Mouse (Mus musculus) midbrain, embryonic 15.5 days (tissue): ENCODE data around the gene Minos1. TPM values are rescaled to one million over a fixed set of nuclear protein-coding genes. Genes with fewer than 3 reads are reported as not detected.
A peak's percentile ranks its signal among the peaks of the same experiment; 100 is the strongest.

ENCODE experiments used
- ATAC-seq: fragments of 200-750 bp; cut with Nextera tagmentation; replicated peaks from 2 replicates; pipeline ENCODE4 v1.8.0; 2017; ENCODE audit warnings: moderate TSS enrichment
- H3K27ac ChIP-seq: fragments of 300-500 bp; sonication (generic); 2 replicates; pipeline ENCODE4 v1.5.1; 2015; ENCODE audit warnings: mild to moderate bottlenecking, inconsistent platforms
- H3K27me3 ChIP-seq: fragments of 300-500 bp; sonication (generic); replicated peaks from 2 replicates; pipeline ENCODE4 v1.6.1; 2015; ENCODE audit warnings: inconsistent platforms
- H3K36me3 ChIP-seq: fragments of 300-500 bp; sonication (generic); replicated peaks from 2 replicates; pipeline ENCODE4 v1.6.1; 2015; ENCODE audit warnings: inconsistent platforms
- H3K4me1 ChIP-seq: fragments of 300-500 bp; sonication (generic); 2 replicates; pipeline ENCODE4 v1.6.1; 2015; ENCODE audit warnings: inconsistent platforms
- H3K4me2 ChIP-seq: fragments of 300-500 bp; sonication (generic); 2 replicates; pipeline ENCODE4 v1.6.1; 2015; ENCODE audit warnings: inconsistent platforms, mild to moderate bottlenecking, moderate library complexity
- H3K4me3 ChIP-seq: fragments of 300-500 bp; sonication (generic); 2 replicates; pipeline ENCODE4 v1.5.1; 2015; ENCODE audit warnings: mild to moderate bottlenecking, inconsistent platforms
- H3K9ac ChIP-seq: fragments of 300-500 bp; sonication (generic); 2 replicates; pipeline ENCODE4 v1.6.1; 2015; ENCODE audit warnings: mild to moderate bottlenecking, inconsistent platforms
- H3K9me3 ChIP-seq: fragments of 300-500 bp; sonication (generic); 2 replicates; pipeline ENCODE4 v1.6.1; 2016; ENCODE audit warnings: inconsistent platforms
- WGBS: fragments of 180-500 bp; shearing (Covaris S2); methylation state at CpG from one replicate; pipeline ENCODE4 v1.1.7; 2015; ENCODE audit warnings: mixed read lengths; 5-methylcytosine and 5-hydroxymethylcytosine counted together
- polyA plus RNA-seq: library from polyadenylated mRNA; unstranded; fragments of >200 nt; fragmentation: Nextera tagmentation; extraction: Ambion mirVana; gene quantifications from 2 replicates; pipeline ENCODE4 v1.2.1, GENCODE M21; 2015

The Minos1 gene
- polyA plus RNA-seq, 1 experiment from 2014 or later, result 323 TPM

DNA sequence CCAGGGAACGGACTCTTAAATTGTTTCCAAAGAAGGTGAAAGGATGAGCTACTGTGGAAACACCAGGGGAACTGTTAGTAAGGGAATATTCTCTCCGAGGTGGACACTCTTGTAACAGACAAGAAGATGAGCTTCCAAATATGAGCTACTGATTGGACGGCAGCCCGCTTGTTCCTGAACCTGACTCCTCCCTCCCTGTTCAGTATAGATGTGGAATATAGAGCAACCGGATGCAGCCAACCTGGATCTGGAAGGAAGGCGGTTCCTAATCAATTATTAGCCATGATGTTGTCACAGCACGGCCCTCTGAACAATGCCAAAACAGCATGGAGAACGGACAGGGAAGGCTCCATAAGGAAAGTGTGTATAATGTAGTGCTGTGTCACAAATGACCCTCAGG is 34.3 kb upstream of the Minos1 start:
- H3K9me3 ChIP-seq, result no peaks in the 10 kb centered on the region
- H3K27ac ChIP-seq, result no peak overlapping the region
- WGBS, result 90% methylated on average over 8 of the region's 8 CpGs
- no peaks in the 10 kb centered on the region for H3K27me3 ChIP-seq
- no peak overlapping the region for H3K4me3 ChIP-seq
- no peak overlapping the region for H3K4me2 ChIP-seq
- H3K36me3 ChIP-seq, result no peaks in the 10 kb centered on the region
- ATAC-seq, result no peak
- no peaks in the 10 kb centered on the region for H3K4me1 ChIP-seq
- no peak overlapping the region for H3K9ac ChIP-seq

- 87% methylated on average over 6 of the region's 6 CpGs for WGBS
- Histone ChIP-seq H3K9ac (no peak overlapping the region), H3K4me2 (no peak overlapping the region), H3K36me3 (no peaks in the 10 kb centered on the region), H3K4me1 (no peaks in the 10 kb centered on the region), H3K27ac (no peak overlapping the region), H3K4me3 (no peak overlapping the region), H3K27me3 (no peaks in the 10 kb centered on the region), H3K9me3 (no peaks in the 10 kb centered on the region)
- no peak for ATAC-seq
These were observed 33.2 kb upstream of the Minos1 start for GRCm38 (mm10) chr4:139164082-139164481.

GRCm38 (mm10) chr4:139161076-139161475 is 30.2 kb upstream of the Minos1 start:
- no peaks in the 10 kb centered on the region for H3K27me3 ChIP-seq
- no peaks in the 10 kb centered on the region for H3K36me3 ChIP-seq
- no peaks in the 10 kb centered on the region for H3K9me3 ChIP-seq
- no peak for ATAC-seq
- WGBS, result 60% methylated on average over 2 of the region's 2 CpGs
- no peak overlapping the region for H3K4me2 ChIP-seq
- no peak overlapping the region for H3K27ac ChIP-seq
- H3K4me1 ChIP-seq, result no peaks in the 10 kb centered on the region
- H3K9ac ChIP-seq, result no peak overlapping the region
- no peak overlapping the region for H3K4me3 ChIP-seq

DNA sequence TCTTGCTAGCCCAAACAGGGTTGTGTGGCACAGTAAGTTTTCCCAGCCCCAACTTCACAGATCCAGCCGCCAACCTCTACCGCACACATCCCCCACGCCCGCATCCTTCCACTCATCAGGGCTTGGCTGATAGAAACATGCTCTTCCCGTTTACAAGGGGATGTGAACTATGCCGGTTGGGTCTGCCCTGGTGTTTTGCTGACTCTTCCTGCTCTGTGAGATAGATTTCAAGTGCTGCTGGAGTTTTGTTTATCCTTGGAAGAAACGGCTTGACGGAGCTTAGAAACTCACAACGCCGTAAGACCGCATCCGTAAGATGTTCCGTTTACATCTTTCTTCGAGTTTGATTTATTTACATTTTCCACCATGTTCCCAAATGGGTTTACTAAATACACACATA is 27.4 kb upstream of the Minos1 start:
- Histone ChIP-seq H3K9me3 (no peaks in the 10 kb centered on the region), H3K4me3 (no peak overlapping the region), H3K27ac (no peak overlapping the region), H3K4me2 (no peak overlapping the region), H3K9ac (no peak overlapping the region), H3K27me3 (no peaks in the 10 kb centered on the region), H3K4me1 (no peaks in the 10 kb centered on the region), H3K36me3 (no peaks in the 10 kb centered on the region)
- ATAC-seq, result no peak
- 91% methylated on average over 14 of the region's 14 CpGs for WGBS

GRCm38 (mm10) chr4:139156538-139156937 is 25.6 kb upstream of the Minos1 start:
- 86% methylated on average over 6 of the region's 6 CpGs for WGBS
- H3K4me3 ChIP-seq, result no peak overlapping the region
- no peaks in the 10 kb centered on the region for H3K4me1 ChIP-seq
- H3K4me2 ChIP-seq, result no peak overlapping the region
- no peaks in the 10 kb centered on the region for H3K36me3 ChIP-seq
- H3K27me3 ChIP-seq, result no peaks in the 10 kb centered on the region
- no peak overlapping the region for H3K9ac ChIP-seq
- no peak for ATAC-seq
- H3K9me3 ChIP-seq, result no peaks in the 10 kb centered on the region
- no peak overlapping the region for H3K27ac ChIP-seq

GRCm38 (mm10) chr4:139154576-139155307 is 23.8 kb upstream of the Minos1 start:
- no peaks in the 10 kb centered on the region for H3K27me3 ChIP-seq
- ATAC-seq, result no peak
- no peaks in the 10 kb centered on the region for H3K9me3 ChIP-seq

DNA sequence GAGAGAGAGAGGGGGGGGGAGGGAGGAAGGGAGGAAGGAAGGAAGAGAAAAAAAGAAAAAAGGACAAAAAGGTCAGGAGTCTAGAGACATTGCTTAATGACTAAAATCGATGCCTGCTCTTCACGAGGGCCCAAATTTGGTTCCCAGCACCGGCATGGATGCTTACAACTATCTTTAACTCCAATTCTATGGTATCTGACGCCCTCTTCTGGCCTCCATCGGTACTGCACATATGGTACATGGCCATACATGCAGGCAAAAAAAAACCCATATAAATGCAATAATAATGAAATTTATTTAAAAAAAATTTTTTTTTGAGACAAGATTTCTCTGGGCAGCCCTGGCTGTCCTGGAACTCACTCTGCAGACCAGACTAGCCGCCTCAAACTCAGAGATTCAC is 20.5 kb upstream of the Minos1 start:
- ATAC-seq, result no peak
- no peak overlapping the region for H3K9ac ChIP-seq
- peaks cover 10% of the 10 kb centered on the region; the same call in 1 of the 2 replicates for H3K9me3 ChIP-seq
- H3K4me2 ChIP-seq, result no peak overlapping the region
- 70% methylated on average over 6 of the region's 6 CpGs for WGBS
- H3K4me1 ChIP-seq, result no peaks in the 10 kb centered on the region
- H3K27me3 ChIP-seq, result no peaks in the 10 kb centered on the region
- H3K36me3 ChIP-seq, result no peaks in the 10 kb centered on the region
- H3K27ac ChIP-seq, result no peak overlapping the region
- H3K4me3 ChIP-seq, result no peak overlapping the region

More at GRCm38 (mm10) chr4:139154576-139155307, 23.8 kb upstream of the Minos1 start:
- H3K27ac ChIP-seq, result no peak overlapping the region
- no peaks in the 10 kb centered on the region for H3K4me1 ChIP-seq
- 78% methylated on average over 20 of the region's 20 CpGs for WGBS
- no peak overlapping the region for H3K9ac ChIP-seq
- H3K4me3 ChIP-seq, result no peak overlapping the region
- H3K36me3 ChIP-seq, result no peaks in the 10 kb centered on the region
- H3K4me2 ChIP-seq, result no peak overlapping the region

GRCm38 (mm10) chr4:139146760-139147159 is 15.8 kb upstream of the Minos1 start:
- WGBS, result 85% methylated on average over 5 of the region's 5 CpGs
- Histone ChIP-seq H3K36me3 (no peaks in the 10 kb centered on the region), H3K9me3 (peaks cover 10% of the 10 kb centered on the region; the same call in 1 of the 2 replicates), H3K4me1 (peaks cover 5% of the 10 kb centered on the region), H3K4me3 (no peak overlapping the region), H3K4me2 (no peak overlapping the region), H3K27me3 (no peaks in the 10 kb centered on the region), H3K9ac (no peak overlapping the region), H3K27ac (no peak overlapping the region)
- no peak for ATAC-seq

DNA sequence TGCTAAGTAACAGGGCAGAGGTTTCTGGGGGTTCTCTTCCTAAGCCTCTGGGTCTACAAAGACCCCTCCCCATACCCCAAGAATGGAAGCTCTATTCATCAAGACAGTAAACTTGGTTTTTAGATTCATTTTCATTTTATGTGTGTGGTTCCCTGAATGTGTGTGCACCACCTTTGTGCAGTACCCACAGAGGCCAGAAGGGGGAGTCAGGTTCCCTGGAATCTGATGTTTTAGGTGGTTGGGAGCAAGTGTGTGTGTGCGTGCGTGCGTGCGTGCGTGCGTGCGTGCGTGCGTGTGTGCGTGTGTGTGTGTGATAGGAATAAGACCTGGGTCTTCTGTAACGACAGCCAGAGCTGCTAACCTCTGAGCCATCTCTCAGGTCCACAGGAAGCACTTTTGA is 14.2 kb upstream of the Minos1 start:
- ATAC-seq, result no peak
- Histone ChIP-seq H3K36me3 (no peaks in the 10 kb centered on the region), H3K4me1 (peaks cover 5% of the 10 kb centered on the region), H3K27ac (no peak overlapping the region), H3K9ac (no peak overlapping the region), H3K9me3 (peaks cover 10% of the 10 kb centered on the region; the same call in 1 of the 2 replicates), H3K27me3 (no peaks in the 10 kb centered on the region), H3K4me2 (no peak overlapping the region), H3K4me3 (no peak overlapping the region)
- WGBS, result 95% methylated on average over 11 of the region's 11 CpGs

DNA sequence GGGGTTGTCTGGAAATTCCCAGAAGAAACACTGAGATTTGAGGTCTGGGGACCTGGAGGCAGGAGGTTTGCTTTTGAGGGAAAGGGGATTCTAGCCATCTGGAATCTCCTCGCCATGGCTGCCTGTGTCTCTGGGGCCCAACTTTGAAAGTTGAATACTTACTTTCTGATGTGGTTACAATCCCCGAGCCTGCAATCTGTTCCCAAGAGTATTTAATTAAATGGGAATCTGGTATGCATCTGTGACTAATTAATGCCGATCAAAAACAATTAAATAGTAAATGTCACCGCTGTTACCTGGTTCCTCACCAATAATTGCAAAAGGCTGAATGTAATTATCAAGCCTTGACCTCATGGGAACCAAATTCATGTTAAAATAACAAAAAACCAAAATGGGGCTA is 13.7 kb upstream of the Minos1 start:
- no peak overlapping the region for H3K9ac ChIP-seq
- no peak for ATAC-seq
- H3K9me3 ChIP-seq, result peaks cover 10% of the 10 kb centered on the region; the same call in 1 of the 2 replicates
- H3K27me3 ChIP-seq, result no peaks in the 10 kb centered on the region
- H3K4me1 ChIP-seq, result peaks cover 5% of the 10 kb centered on the region
- no peaks in the 10 kb centered on the region for H3K36me3 ChIP-seq
- no peak overlapping the region for H3K27ac ChIP-seq
- WGBS, result 71% methylated on average over 4 of the region's 4 CpGs
- H3K4me2 ChIP-seq, result no peak overlapping the region
- H3K4me3 ChIP-seq, result no peak overlapping the region

- Histone ChIP-seq H3K27me3 (no peaks in the 10 kb centered on the region), H3K4me3 (peak overlapping the region; percentile 8; the same call in 1 of the 2 replicates), H3K4me2 (peak overlapping the region; percentile 35), H3K9ac (no peak overlapping the region), H3K27ac (peak overlapping the region; percentile 28; the same call in 1 of the 2 replicates), H3K4me1 (peaks cover 5% of the 10 kb centered on the region), H3K9me3 (no peaks in the 10 kb centered on the region), H3K36me3 (no peaks in the 10 kb centered on the region)
- ATAC-seq, result no peak
- 23% methylated on average over 9 of the region's 9 CpGs for WGBS
These were observed 12.1 kb upstream of the Minos1 start for GRCm38 (mm10) chr4:139142985-139143384.

DNA sequence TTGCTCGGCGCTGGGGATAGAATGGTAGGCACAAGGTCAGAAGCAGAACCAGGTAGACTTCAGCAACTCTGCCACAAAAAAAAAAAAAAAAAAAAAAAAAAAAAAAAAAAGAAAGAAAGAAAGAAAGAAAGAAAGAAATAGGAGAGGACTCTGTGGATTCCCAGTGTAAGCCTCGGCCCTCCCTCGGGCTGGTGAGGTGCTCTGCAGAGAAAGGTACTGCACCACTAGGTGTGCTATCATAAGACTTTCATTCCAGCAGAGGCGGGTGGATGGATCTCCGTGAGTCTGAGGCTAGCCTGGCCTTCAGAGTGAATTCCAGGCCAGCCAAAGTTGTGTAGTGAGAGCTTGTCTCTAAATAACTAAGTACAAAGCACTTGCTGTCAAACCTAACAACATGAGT is 10.9 kb upstream of the Minos1 start:
- H3K4me2 ChIP-seq, result no peak overlapping the region
- ATAC-seq, result no peak
- no peaks in the 10 kb centered on the region for H3K9me3 ChIP-seq
- H3K4me1 ChIP-seq, result peaks cover 5% of the 10 kb centered on the region
- no peak overlapping the region for H3K4me3 ChIP-seq
- no peak overlapping the region for H3K9ac ChIP-seq
- 81% methylated on average over 6 of the region's 6 CpGs for WGBS
- no peaks in the 10 kb centered on the region for H3K36me3 ChIP-seq
- H3K27me3 ChIP-seq, result no peaks in the 10 kb centered on the region
- no peak overlapping the region for H3K27ac ChIP-seq

DNA sequence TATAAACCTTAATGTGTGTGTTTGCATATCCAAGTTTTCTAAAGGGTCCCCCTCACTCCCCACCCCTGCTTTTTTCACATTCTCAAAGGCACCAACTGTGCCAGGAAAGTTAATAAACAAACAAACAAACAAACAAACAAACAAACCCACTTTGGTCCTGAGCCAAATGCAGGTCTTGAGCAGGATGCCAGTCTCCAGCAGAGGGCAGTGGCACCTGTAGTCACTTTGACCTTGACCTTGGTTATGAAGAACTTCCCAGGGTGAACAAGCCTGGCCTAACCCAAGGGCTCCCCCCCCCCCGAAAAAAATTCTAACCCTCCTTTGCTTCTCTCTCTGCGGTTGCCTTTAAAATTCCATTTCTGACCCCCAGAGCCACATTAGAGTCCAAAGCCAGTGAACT is 9.4 kb upstream of the Minos1 start:
- no peak for ATAC-seq
- H3K4me1 ChIP-seq, result peaks cover 5% of the 10 kb centered on the region
- H3K27ac ChIP-seq, result no peak overlapping the region
- H3K4me3 ChIP-seq, result no peak overlapping the region
- no peak overlapping the region for H3K4me2 ChIP-seq
- H3K9ac ChIP-seq, result no peak overlapping the region
- WGBS, result 79% methylated on average over 2 of the region's 2 CpGs
- H3K9me3 ChIP-seq, result no peaks in the 10 kb centered on the region
- H3K36me3 ChIP-seq, result no peaks in the 10 kb centered on the region
- no peaks in the 10 kb centered on the region for H3K27me3 ChIP-seq
